Mouse (Mus musculus) erythroid progenitor cell, adult 5-6 weeks (primary cell): ENCODE measurements around the gene Dpy19l3. TPM values are rescaled to one million over a fixed set of nuclear protein-coding genes. Genes with fewer than 3 reads are reported as not detected.

Experiments
- ATAC-seq: replicated peaks from 2 replicates; pipeline ENCODE4 v1.8.0; 2016; ENCODE audit warnings: moderate number of reproducible peaks, mild to moderate bottlenecking, moderate TSS enrichment, inconsistent platforms; ENCODE audit not compliant: poor library complexity, low FRiP score, severe bottlenecking
- total RNA-seq, 2 experiments: library from RNA; stranded (forward) in 1 of 2; stranded (reverse) in 1 of 2; fragments of 150-400 nt in 1 of 2; fragments of 186-747, 209-891 nt in 1 of 2; gene quantifications; 2 replicates each; pipeline versions ENCODE4 v1.2.3 to v1.2.4; 2015 to 2017; ENCODE audit warnings: low replicate concordance in 2 of 2

Dpy19l3 gene
- total RNA-seq, 2 experiments from 2014 or later = 4.2 to 12.7 TPM

GRCm38 (mm10) chr7:35698073-35698472 is 56.2 kb downstream of the Dpy19l3 start:
- no peak for ATAC-seq

GRCm38 (mm10) chr7:35692641-35693040 is 61.6 kb downstream of the Dpy19l3 start:
- ATAC-seq = no peak

GRCm38 (mm10) chr7:35692117-35692516 is 62.1 kb downstream of the Dpy19l3 start:
- no peak for ATAC-seq

- ATAC-seq = no peak
Measured at GRCm38 (mm10) chr7:35688781-35689349, 65.4 kb downstream of the Dpy19l3 start.

- ATAC-seq = no peak
Measured at GRCm38 (mm10) chr7:35688276-35688675, 66.0 kb downstream of the Dpy19l3 start.

- no peak for ATAC-seq
Measured at GRCm38 (mm10) chr7:35687229-35687628, 67.0 kb downstream of the Dpy19l3 start.

- no peak for ATAC-seq
Measured at GRCm38 (mm10) chr7:35686756-35687155, 67.5 kb downstream of the Dpy19l3 start.

- ATAC-seq = no peak
Measured at GRCm38 (mm10) chr7:35686216-35686615, 68.0 kb downstream of the Dpy19l3 start.

GRCm38 (mm10) chr7:35683409-35684122 is 70.7 kb downstream of the Dpy19l3 start:
- no peak for ATAC-seq

GRCm38 (mm10) chr7:35681559-35681958 is 72.7 kb downstream of the Dpy19l3 start:
- ATAC-seq = no peak

- ATAC-seq = no peak
Measured at GRCm38 (mm10) chr7:35678976-35679375, 75.3 kb downstream of the Dpy19l3 start.

GRCm38 (mm10) chr7:35668066-35669041 is 85.9 kb downstream of the Dpy19l3 start:
- no peak for ATAC-seq

- no peak for ATAC-seq
Measured at GRCm38 (mm10) chr7:35663790-35664376, 90.4 kb downstream of the Dpy19l3 start.

GRCm38 (mm10) chr7:35659173-35659572 is 95.1 kb downstream of the Dpy19l3 start:
- ATAC-seq = 0 out of 2 replicates have a peak, but pooled peaks have one; percentile 39

- no peak for ATAC-seq
Measured at GRCm38 (mm10) chr7:35657829-35658228, 96.4 kb downstream of the Dpy19l3 start.

GRCm38 (mm10) chr7:35651583-35652270 is 102.5 kb downstream of the Dpy19l3 start:
- no peak for ATAC-seq

- ATAC-seq = no peak
Measured at GRCm38 (mm10) chr7:35650716-35651410, 103.4 kb downstream of the Dpy19l3 start.

- ATAC-seq = peak; percentile 64
Measured at GRCm38 (mm10) chr7:35649071-35649470, 105.2 kb downstream of the Dpy19l3 start.
